Mouse (Mus musculus) spleen, postnatal 36 days (tissue): Measurements from ENCODE around the gene Rfx5.
A peak's percentile ranks its signal among the peaks of the same experiment; 100 is the strongest.
"Not testable (repeated sequence)": the region's sequence is repeated elsewhere in the genome, so short reads cannot be mapped to it uniquely, and the experiment has no call there.

Experiments
- DNase-seq, 2 experiments: peaks; one replicate each; pipeline ENCODE4 v3.0.0; 2022; ENCODE audit warnings: low spot score in 2 of 2, mixed read lengths in 1 of 2

The Rfx5 gene

DNA sequence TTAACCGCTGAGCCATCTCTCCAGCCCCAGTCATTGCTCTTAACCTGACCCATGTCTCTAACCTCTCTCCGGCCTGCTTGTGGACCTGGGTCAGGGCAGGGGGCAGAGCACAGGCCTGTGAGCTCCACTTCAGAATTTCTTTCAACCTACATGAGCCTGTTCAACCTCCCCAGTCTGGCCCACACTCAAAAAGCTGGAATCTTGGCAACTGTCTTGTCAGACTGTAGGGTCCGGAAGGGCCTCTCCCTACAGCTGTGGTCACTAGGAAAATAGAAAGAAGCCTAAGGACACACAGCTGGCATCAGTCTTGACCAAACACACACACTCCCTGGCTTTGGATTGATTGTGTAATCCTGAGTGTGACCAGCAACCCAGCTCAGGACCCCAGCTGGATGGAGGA, 18.5 kb upstream of the Rfx5 start:
- not testable (repeated sequence) for DNase-seq

DNA sequence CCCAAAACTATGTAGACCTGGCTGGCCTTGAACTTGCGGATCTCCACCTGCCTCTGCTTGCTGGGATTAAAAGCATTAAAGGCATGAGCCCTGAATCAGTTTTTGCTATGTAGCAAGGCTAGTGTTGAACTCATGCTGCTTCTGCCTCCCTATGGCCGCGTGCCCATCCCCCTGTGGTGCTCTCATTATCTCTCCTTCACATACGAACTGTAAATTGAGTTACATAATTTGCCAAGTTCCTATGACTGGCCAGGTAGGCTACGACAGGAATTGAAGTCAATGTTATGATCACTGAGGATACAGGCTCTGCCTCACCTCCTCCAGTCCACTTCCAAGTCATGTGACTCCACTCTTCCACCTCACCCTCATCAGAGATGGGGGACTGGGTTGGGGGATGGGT, 17.7 kb upstream of the Rfx5 start:
- peak in 1 of 2 experiments; percentile 41 for DNase-seq

DNA sequence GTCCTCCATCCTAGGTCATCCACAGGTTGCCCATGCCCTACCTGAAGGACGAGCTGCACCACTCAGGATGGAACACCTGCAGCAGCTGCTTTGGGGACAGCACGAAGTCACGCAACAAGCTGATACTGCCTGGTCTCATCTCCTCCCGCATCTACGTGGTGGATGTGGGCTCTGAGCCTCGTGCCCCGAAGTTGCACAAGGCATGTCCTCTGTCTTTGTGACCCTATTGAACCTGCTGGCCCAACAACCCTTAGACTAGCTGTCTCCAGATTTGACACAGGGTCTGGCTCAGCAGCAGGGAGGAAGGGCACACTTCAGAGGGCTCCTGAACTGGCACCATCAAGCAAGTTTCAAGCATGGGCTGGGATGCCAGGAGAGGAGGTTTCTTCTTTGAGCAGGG, 16.7 kb upstream of the Rfx5 start:
- not testable (repeated sequence) for DNase-seq

DNA sequence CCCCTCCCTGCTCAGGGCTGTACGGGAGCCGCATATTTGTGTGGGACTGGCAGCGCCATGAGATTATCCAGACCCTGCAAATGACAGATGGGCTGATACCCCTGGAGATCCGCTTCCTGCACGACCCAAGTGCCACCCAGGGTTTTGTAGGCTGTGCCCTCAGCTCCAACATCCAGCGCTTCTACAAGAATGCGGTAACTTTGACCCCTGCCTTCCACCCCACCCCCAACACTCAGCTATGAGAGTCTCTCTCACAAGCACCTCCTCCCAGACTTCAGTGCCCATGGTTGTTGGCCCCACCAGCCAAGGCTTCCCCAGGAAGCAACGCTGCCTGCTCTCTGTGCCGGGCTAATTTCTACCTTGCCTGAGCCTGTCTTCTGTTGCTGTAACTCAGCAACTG, 13.8 kb upstream of the Rfx5 start:
- not testable (repeated sequence) for DNase-seq

DNA sequence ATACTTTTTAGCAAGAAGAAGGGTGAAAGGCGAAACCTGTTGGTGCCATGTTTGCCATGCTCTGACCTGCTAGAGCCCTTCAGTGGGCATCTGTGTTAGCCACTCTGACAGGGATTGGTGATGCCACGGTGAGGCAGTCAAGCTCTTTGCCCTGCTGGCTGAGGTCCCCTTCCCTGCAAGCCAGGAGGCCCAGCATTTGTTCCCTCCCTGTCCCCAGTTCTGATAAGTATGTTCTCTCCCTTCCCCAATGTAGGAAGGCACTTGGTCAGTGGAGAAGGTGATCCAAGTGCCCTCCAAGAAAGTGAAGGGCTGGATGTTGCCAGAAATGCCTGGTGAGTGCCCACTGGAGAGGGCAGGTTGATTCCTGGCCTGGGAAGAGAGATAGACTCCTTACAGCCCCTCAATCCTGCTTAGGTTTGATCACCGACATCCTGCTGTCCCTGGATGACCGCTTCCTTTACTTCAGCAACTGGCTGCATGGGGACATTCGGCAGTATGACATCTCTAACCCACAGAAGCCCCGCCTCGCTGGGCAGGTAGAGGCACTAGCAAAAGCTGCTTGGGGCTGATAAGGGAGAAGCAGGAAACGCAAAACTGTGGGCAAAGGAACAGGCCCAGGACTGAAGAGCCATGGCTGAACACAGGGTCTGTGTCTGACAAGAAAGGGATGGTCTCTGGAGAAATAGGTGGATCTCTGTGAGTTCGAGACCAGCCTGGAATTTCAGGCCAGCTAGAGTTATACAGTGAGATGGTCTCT, 11.5 kb upstream of the Rfx5 start:
- DNase-seq = peak; percentile 61 to 81

DNA sequence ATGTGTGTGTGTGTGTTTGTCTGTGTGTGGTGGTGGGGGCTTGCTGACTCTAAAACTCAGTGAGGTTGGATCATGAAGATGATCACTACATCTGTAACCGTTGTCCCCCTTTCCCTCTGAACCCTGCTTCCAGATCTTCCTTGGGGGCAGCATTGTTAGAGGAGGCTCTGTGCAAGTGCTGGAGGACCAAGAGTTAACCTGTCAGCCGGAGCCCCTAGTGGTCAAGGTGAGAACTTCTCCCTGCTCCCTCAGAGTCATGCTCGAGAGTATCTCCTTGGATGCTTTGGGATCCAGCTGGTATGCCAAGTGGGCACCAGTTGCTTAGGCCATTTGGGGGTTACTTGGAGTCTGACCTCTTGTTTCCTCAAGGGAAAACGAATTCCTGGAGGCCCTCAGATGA, 10.2 kb upstream of the Rfx5 start:
- DNase-seq = not testable (repeated sequence)

DNA sequence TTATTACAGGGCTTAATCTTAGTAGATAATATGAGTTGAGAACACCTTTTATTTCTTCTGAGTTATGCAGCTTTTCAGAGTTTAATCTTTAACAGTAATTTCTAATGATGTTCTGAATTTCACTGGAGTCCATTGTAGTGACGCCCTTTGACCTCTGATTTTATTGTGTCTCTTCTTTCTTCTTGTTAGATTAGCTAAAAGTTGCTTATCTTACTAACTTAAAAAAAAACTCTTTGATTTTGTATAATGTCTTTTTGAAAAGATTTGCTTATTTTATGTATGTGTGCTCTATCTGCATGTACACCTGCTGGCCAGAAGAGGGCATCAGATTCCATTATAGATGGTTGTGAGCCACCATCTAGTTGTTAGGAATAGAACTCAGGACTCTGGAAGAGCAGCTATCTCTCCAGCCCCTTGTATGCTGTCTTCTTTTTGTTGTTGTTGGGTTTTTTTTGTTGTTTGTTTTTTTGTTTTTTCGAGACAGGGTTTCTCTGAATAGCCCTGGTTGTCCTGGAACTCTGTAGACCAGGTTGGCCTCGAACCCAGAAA, 5.7 kb upstream of the Rfx5 start:
- no peak for DNase-seq

DNA sequence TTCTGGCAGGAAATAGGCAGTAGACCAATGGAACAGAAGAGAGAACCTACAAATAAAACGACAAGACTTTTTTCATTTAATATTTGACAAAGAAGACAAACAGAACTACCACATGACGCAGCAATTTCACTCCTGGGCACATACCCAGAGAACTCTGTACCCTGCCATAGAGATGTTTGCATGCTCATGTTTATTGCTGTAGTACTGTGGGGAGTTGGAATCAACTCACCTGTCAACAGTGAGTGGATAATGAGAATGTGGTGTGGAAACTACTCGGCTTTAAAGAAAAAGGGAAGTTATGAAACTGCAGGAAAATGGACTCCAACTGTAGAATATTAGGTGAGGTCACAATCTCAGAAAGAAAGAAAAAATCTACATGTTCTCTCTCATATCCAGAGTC, 4.2 kb upstream of the Rfx5 start:
- no peak for DNase-seq

DNA sequence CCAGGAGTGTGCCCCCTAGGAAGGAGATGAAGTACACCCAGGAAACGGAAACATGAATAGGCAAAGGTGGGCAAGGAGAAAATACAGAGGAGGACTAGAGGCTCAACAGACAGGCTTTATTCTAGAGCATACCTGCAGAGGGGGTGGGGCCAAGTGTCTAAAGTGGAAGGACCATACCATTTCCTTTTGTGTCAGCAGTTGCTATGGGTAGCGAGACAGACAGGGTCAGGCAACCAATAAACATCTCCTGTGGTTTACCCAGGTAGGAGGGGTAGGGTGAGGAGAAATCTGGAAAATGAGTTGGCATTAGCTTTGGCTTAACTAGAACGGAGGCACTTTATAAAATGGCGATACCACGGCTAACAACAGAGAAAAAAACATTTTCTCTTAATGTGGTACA, 1.1 kb upstream of the Rfx5 start:
- peak; percentile 79 to 86 for DNase-seq

DNA sequence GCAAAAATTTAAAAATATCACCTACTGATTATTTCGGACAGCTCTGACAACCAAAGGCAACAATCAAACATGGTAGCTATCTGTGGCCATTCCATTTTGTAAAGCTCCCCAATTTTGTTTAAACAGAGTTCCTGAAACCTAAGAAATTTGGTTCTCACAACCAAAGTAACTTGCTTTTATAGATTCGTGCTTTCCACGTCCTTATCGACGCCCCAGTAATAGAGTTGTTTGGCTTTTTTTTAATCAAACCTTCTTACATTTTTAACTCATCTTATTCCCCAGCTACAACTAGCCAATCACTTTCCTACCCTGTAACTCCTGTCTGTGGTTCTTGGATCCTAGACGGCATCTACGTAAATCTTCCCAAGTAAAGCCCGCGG, 501 bp upstream of the Rfx5 start:
- DNase-seq = no peak

DNA sequence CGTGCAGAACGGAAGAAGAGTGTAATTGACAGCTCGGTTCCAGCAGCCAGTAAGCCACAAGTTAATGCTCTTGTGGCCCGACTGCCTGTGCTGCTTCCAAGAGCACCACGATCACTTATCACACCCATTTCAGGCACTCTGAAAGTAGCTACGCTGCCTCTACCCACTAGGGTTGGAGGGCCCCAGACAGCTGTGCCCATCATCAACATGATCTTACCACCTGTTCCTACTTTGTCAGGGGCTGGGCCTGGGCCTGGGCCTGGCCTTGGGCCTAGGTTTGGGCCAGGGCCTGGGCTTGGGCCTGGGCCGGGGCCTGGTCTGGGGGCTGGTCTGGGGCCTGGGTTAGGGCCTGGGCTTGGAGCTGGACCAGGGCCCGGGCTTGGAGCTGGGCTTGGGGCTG, 4.4 kb downstream of the Rfx5 start:
- no peak for DNase-seq

DNA sequence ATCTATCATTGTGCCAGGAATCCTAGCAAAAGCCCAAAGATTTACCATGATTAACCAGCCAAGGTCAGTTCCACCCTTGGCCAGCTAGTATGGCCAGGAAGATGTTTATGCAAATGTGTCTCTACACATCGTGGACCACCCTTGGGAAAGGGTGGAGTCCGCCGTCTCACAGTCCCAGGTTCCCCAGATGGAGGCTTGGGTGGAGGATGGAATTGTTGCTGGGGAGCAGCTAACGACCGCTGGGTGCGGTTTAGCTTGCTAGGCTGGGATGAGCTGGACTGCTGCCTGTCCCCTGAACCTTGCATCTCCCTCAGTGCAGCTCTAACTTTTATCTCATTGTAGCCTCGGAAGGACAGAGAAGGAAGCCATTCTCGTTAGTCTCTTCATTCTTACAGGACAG, 6.0 kb downstream of the Rfx5 start:
- no peak for DNase-seq

DNA sequence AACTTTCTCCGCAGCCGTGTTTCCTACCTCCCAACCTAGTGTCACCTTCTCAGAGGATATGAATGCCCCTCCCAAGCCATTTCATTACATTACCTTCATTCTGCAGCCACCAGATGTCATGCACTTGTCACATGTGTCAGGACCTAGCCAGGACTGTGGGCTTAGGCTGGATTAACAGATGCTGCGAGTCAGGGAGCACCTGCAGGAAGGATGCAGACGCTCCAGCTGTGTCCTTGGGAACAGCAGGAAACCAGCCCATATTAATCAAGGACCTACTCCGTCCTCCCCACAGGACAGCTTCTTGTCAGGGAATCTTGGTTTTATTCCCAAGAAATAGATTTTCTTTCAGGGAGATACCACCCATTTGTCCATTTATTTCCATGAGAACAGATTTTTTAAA, 6.4 kb downstream of the Rfx5 start:
- no peak for DNase-seq

DNA sequence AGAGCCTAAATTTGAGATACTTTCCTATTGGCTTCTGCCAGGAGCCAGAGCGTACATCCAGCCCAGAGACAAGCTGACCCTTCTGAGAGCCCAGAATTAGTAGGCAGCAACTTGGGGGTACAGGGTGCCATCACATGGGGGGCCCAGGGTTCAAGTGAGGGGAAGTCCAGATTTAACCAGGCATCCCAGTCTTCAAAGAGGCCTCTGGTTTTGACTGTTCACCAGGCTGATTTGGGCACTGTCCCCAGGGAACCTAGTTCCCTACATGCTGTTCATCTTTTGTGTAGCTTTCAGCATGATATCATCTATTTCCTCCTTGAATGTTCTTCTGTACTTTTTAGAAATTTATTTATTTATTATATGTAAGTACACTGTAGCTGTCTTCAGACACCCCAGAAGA, 11.1 kb downstream of the Rfx5 start:
- peak; percentile 34 to 42 for DNase-seq

DNA sequence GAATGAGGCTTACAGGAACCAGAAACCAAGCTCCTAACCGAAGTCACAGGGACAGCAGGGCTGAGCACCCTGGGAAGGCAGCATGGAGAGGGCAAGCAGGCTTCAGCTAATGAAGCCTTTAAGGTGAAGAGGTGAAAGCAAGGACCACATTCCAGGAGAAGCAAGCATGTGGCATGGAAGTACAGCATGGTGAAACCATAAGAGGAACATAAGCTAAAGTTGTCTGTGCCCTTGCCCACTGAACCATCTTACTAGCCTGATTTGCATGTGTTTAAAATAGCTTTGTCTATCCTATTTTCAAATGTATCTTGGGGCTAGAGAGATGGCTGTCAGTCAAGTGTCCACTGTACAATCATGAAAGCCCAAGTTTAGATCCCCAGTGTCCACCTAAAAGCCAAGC, 12.0 kb downstream of the Rfx5 start:
- peak; percentile 41 to 51 for DNase-seq

DNA sequence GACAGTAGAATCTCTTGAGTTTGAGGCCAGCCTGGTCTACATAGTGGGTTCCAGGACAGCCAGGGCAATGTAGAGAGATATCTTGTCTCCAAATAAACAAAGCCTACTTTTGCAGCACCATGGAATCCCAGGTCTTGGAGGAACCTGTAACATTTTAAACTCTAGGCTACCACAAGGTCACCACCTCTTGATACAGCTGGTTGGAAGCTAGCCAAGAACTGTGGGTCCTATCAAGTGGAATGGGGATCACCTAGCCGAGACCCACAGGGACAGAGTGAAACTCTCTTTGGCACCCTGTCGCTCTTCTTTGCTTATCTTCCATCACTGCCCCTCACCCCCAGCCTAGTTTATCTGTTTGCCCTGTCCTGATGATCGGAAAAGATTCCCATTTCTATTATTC, 18.7 kb downstream of the Rfx5 start:
- DNase-seq = no peak

DNA sequence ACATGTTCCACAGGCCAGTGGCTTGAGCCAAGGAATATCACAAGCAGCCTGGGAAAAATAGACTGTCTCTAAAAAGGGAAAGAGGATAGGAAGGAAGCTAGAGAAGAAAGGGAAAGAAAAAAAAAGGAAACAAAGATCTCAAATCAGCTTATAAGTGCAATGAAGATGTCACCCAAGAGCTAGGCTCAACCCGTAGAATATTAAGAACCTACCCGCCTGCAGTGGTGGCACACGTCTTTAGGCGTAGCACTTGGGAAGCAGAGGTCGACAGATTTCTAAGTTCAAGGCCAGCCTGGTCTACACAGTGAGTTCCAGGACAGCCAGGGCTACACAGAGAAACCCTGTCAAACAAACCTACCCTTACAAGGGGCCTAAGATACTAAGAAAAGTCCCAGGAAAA, 19.7 kb downstream of the Rfx5 start:
- no peak for DNase-seq

DNA sequence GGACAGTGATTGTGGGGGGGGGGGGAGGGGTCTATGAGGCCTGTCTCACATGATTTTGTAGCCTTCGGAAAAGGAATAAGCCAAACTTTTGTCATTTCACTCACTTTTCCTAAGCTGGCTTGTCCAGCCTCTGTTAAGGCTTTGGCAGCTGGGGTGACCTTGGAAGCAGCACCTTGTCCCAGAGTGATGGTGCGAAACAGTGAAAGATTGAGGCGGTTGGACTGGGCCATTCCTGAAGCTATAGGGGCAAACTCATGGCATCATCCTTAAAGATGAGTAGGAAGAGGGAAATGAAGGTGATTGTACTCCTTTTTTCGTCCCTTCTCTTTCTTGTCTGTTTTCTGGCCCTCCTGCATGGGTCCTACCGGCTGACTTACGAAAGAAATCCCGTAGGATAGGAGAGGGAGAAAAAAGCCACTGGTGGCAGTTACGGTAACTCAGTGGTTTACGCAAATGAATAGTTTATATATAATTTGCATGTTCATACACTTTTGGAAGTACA, 20.2 kb downstream of the Rfx5 start:
- no peak for DNase-seq

DNA sequence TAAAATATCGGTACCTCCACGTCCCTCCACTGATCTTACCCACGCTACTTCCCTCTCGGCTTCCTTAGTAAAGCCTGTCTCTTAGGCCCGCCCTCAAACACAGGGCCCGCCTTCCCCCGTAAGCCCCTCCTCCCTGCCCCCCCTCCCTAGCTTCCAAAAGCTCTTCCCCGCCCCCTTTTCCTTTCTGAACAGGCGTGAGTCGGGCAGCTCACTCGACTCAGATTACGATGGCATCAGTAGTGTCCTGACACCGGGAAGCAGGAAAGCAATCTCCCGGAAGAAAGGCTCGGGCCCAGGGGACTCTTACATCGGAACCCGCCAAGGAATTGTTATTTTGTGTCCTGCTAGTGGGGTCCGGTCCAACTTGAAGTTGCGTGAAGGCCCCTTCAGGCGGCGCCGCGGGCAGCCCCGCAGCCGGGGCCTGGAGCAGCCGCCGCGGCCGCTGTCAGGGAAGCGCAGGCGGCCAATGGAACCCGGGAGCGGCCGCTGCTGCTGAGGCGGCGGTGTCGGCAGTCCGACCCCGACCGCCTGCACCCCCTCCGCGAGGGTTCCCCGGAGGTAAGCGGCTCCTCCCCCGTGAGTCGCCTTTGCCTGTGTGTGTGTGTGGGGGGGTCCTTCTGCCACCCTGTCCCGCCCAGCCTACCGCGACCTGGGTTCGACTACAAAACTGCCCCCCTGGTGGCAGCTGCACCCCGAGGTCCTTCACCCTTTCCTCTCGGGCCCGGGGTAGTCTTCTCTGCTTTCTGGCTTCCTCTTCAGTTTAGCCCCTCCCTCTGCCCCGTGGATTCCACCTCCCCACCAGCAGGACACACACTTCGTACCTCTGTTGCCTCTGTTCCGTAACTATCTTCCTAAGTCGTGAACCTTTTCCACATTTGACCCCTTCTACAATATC, 20.9 kb downstream of the Rfx5 start, which contains the start of gene Pi4kb:
Gene Pi4kb, plus strand, starts transcription at position 204 of the 895 bp plus-strand sequence.
- DNase-seq = peak; percentile 86 to 89

DNA sequence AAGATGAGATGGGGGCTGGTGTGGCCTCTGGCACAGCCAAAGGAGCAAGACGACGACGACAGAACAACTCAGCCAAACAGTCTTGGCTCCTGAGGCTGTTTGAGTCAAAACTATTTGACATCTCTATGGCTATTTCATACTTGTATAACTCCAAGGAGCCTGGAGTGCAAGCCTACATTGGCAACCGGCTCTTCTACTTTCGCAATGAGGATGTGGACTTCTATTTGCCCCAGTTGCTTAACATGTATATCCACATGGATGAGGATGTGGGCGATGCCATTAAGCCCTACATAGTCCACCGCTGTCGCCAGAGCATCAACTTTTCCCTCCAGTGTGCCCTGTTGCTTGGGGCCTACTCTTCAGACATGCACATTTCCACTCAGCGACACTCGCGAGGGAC, 30.4 kb downstream of the Rfx5 start:
- DNase-seq = no peak

DNA sequence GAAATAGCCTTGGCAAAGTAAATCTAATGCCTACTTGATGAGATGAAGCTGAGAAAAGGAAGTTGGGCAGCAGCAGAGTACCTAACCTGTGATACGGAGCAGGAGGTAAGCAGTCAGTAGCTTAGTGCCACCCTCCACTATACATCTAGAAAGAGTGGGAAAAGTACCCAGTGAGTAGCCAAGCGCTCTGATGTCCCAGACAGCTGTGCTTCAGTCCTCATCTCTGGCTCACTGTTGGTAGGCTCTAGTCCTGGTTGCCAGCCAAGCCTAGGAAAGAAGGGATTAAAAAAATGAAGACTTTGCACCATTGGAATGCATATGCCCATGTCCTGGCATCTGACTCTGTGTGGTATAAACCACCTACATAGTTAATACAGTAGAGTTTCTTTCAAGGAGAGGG, 31.6 kb downstream of the Rfx5 start:
- no peak for DNase-seq

DNA sequence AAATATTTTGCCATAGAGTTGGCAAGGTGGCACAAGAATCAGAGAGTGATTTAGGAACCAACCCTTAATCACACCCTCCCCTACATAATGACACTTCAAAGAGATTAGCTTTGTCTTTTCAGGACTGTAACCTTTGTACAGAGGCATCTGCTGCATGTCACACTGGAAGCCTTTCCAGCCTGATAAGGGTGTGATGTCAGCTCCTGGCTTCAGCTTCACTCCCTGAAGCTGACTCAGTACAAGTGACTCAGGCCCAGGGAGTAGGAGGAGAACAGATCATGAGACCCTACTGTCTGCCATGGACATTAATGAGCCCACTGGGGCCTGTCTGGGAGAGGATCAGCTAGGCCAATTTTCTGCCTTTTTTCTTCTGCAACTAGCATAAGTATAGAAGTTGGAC, 33.7 kb downstream of the Rfx5 start:
- no peak for DNase-seq
